Mouse (Mus musculus) embryonic facial prominence, embryonic 12.5 days (tissue): ENCODE results near the gene Cped1. TPM values are rescaled to one million over a fixed set of nuclear protein-coding genes. Genes with fewer than 3 reads are reported as not detected.

ENCODE experiments used
- ATAC-seq: fragments of 200-750 bp; cut with Nextera tagmentation; 2 replicates; pipeline ENCODE4 v1.8.0; 2017; ENCODE audit not compliant: insufficient number of reproducible peaks, insufficient read depth, low FRiP score, low TSS enrichment
- H3K27ac ChIP-seq: fragments of 300-500 bp; sonication (generic); 2 replicates; pipeline ENCODE4 v1.5.1; 2016; ENCODE audit warnings: mild to moderate bottlenecking
- H3K27me3 ChIP-seq: fragments of 300-500 bp; sonication (generic); 2 replicates; pipeline ENCODE4 v1.6.1; 2016; ENCODE audit warnings: mild to moderate bottlenecking, moderate library complexity
- H3K36me3 ChIP-seq: fragments of 300-500 bp; sonication (generic); 2 replicates; pipeline ENCODE4 v1.6.1; 2016; ENCODE audit warnings: mild to moderate bottlenecking
- H3K4me1 ChIP-seq: fragments of 300-500 bp; sonication (generic); 2 replicates; pipeline ENCODE4 v1.6.1; 2016
- H3K4me2 ChIP-seq: fragments of 300-500 bp; sonication (generic); replicated peaks from 2 replicates; pipeline ENCODE4 v1.6.1; 2016; ENCODE audit warnings: mild to moderate bottlenecking, moderate library complexity
- H3K4me3 ChIP-seq: fragments of 300-500 bp; sonication (generic); 2 replicates; pipeline ENCODE4 v1.5.1; 2016; ENCODE audit warnings: mild to moderate bottlenecking
- H3K9ac ChIP-seq: fragments of 300-500 bp; sonication (generic); 2 replicates; pipeline ENCODE4 v1.6.1; 2016; ENCODE audit warnings: mild to moderate bottlenecking, moderate library complexity
- H3K9me3 ChIP-seq: fragments of 300-500 bp; sonication (generic); 2 replicates; pipeline ENCODE4 v1.6.1; 2016; ENCODE audit warnings: mild to moderate bottlenecking, moderate library complexity
- WGBS: fragments of 180-500 bp; shearing (Covaris S2); methylation state at CpG from one replicate; pipeline ENCODE4 v1.1.7; 2016; 5-methylcytosine and 5-hydroxymethylcytosine counted together
- polyA plus RNA-seq: library from polyadenylated mRNA; unstranded; fragments of >200 nt; fragmentation: Nextera tagmentation; extraction: Ambion mirVana; gene quantifications from 2 replicates; pipeline ENCODE4 v1.2.1, GENCODE M21; 2016

Cped1 gene
- polyA plus RNA-seq, 1 experiment from 2014 or later: 35.9 TPM

- no peaks in the 10 kb centered on the region for H3K36me3 ChIP-seq
- H3K9me3 ChIP-seq: no peaks in the 10 kb centered on the region
- H3K27ac ChIP-seq: no peak overlapping the region
- ATAC-seq: no peak
- 0 out of 2 replicates have a peak, but pooled peaks cover 3% of the 10 kb centered on the region for H3K27me3 ChIP-seq
- H3K9ac ChIP-seq: no peak overlapping the region
- peaks cover 45% of the 10 kb centered on the region for H3K4me1 ChIP-seq
- WGBS: 76% methylated on average over 5 of the region's 5 CpGs
- H3K4me3 ChIP-seq: no peak overlapping the region
- H3K4me2 ChIP-seq: no peak overlapping the region
Measured at GRCm38 (mm10) chr6:22001284-22001916, 15.7 kb downstream of the Cped1 start.

- 31% methylated on average over 17 of the region's 17 CpGs for WGBS
Measured at GRCm38 (mm10) chr6:22002521-22003199, 16.9 kb downstream of the Cped1 start.

GRCm38 (mm10) chr6:22003200-22003587, 17.5 kb downstream of the Cped1 start:
- 10% methylated on average over 6 of the region's 6 CpGs for WGBS
- no peak overlapping the region for H3K9ac ChIP-seq

More at GRCm38 (mm10) chr6:22002521-22003199, 16.9 kb downstream of the Cped1 start:
- ATAC-seq: no peak
- Histone ChIP-seq H3K4me3 (no peak overlapping the region), H3K4me1 (peaks cover 41% of the 10 kb centered on the region), H3K27me3 (0 out of 2 replicates have a peak, but pooled peaks cover 3% of the 10 kb centered on the region), H3K4me2 (peak overlapping the region; percentile 19; the same call in 1 of the 2 replicates), H3K36me3 (no peaks in the 10 kb centered on the region), H3K9ac (no peak overlapping the region), H3K9me3 (no peaks in the 10 kb centered on the region), H3K27ac (peak overlapping the region; percentile 69)

GRCm38 (mm10) chr6:22003959-22004543, 18.3 kb downstream of the Cped1 start:
- H3K27ac ChIP-seq: no peak overlapping the region
- H3K4me3 ChIP-seq: no peak overlapping the region
- no peak overlapping the region for H3K9ac ChIP-seq

More at GRCm38 (mm10) chr6:22003200-22003587, 17.5 kb downstream of the Cped1 start:
- peaks cover 36% of the 10 kb centered on the region for H3K4me1 ChIP-seq
- H3K9me3 ChIP-seq: no peaks in the 10 kb centered on the region
- H3K4me3 ChIP-seq: no peak overlapping the region
- H3K4me2 ChIP-seq: 0 out of 2 replicates have a peak overlapping the region, but pooled peaks have one; percentile 19
- H3K27me3 ChIP-seq: 0 out of 2 replicates have a peak, but pooled peaks cover 3% of the 10 kb centered on the region
- H3K27ac ChIP-seq: peak overlapping the region; percentile 69
- no peak for ATAC-seq
- H3K36me3 ChIP-seq: no peaks in the 10 kb centered on the region

GRCm38 (mm10) chr6:22008346-22008745, 22.6 kb downstream of the Cped1 start:
- ATAC-seq: no peak
- 89% methylated on average over 7 of the region's 7 CpGs for WGBS
- Histone ChIP-seq H3K36me3 (no peaks in the 10 kb centered on the region), H3K9ac (no peak overlapping the region), H3K27me3 (0 out of 2 replicates have a peak, but pooled peaks cover 3% of the 10 kb centered on the region), H3K27ac (no peak overlapping the region), H3K4me2 (no peak overlapping the region), H3K9me3 (no peaks in the 10 kb centered on the region), H3K4me3 (no peak overlapping the region), H3K4me1 (peaks cover 5% of the 10 kb centered on the region; the same call in 1 of the 2 replicates)

More at GRCm38 (mm10) chr6:22003959-22004543, 18.3 kb downstream of the Cped1 start:
- H3K4me1 ChIP-seq: peaks cover 28% of the 10 kb centered on the region
- no peaks in the 10 kb centered on the region for H3K36me3 ChIP-seq
- no peak for ATAC-seq
- H3K27me3 ChIP-seq: 0 out of 2 replicates have a peak, but pooled peaks cover 3% of the 10 kb centered on the region
- no peak overlapping the region for H3K4me2 ChIP-seq
- 76% methylated on average over 10 of the region's 10 CpGs for WGBS
- H3K9me3 ChIP-seq: no peaks in the 10 kb centered on the region

- H3K36me3 ChIP-seq: no peaks in the 10 kb centered on the region
Measured at GRCm38 (mm10) chr6:22010258-22010657, 24.5 kb downstream of the Cped1 start.

GRCm38 (mm10) chr6:22010761-22011281, 25.1 kb downstream of the Cped1 start:
- no peak overlapping the region for H3K27ac ChIP-seq
- no peaks in the 10 kb centered on the region for H3K36me3 ChIP-seq
- no peak for ATAC-seq
- no peak overlapping the region for H3K4me2 ChIP-seq
- H3K4me3 ChIP-seq: no peak overlapping the region
- H3K27me3 ChIP-seq: no peaks in the 10 kb centered on the region
- 91% methylated on average over 11 of the region's 11 CpGs for WGBS
- H3K9me3 ChIP-seq: no peaks in the 10 kb centered on the region
- H3K4me1 ChIP-seq: no peaks in the 10 kb centered on the region
- H3K9ac ChIP-seq: no peak overlapping the region

More at GRCm38 (mm10) chr6:22010258-22010657, 24.5 kb downstream of the Cped1 start:
- no peaks in the 10 kb centered on the region for H3K9me3 ChIP-seq
- no peak overlapping the region for H3K4me3 ChIP-seq
- 77% methylated on average over 12 of the region's 12 CpGs for WGBS
- no peak for ATAC-seq
- no peaks in the 10 kb centered on the region for H3K4me1 ChIP-seq
- no peak overlapping the region for H3K9ac ChIP-seq
- H3K4me2 ChIP-seq: no peak overlapping the region
- H3K27me3 ChIP-seq: no peaks in the 10 kb centered on the region
- no peak overlapping the region for H3K27ac ChIP-seq

GRCm38 (mm10) chr6:22011546-22011945, 25.8 kb downstream of the Cped1 start:
- no peaks in the 10 kb centered on the region for H3K36me3 ChIP-seq
- 68% methylated on average over 2 of the region's 2 CpGs for WGBS
- H3K27ac ChIP-seq: no peak overlapping the region
- no peaks in the 10 kb centered on the region for H3K9me3 ChIP-seq
- H3K27me3 ChIP-seq: no peaks in the 10 kb centered on the region
- H3K4me1 ChIP-seq: 0 out of 2 replicates have a peak, but pooled peaks cover 3% of the 10 kb centered on the region
- H3K4me3 ChIP-seq: no peak overlapping the region
- H3K4me2 ChIP-seq: no peak overlapping the region
- H3K9ac ChIP-seq: no peak overlapping the region
- ATAC-seq: no peak

- no peaks in the 10 kb centered on the region for H3K9me3 ChIP-seq
- H3K4me1 ChIP-seq: 0 out of 2 replicates have a peak, but pooled peaks cover 3% of the 10 kb centered on the region
- H3K4me2 ChIP-seq: no peak overlapping the region
- 83% methylated on average over 5 of the region's 5 CpGs for WGBS
- ATAC-seq: no peak
- H3K36me3 ChIP-seq: no peaks in the 10 kb centered on the region
- no peak overlapping the region for H3K9ac ChIP-seq
- H3K4me3 ChIP-seq: no peak overlapping the region
- H3K27me3 ChIP-seq: no peaks in the 10 kb centered on the region
- no peak overlapping the region for H3K27ac ChIP-seq
Measured at GRCm38 (mm10) chr6:22012099-22012498, 26.4 kb downstream of the Cped1 start.

GRCm38 (mm10) chr6:22012501-22012900, 26.8 kb downstream of the Cped1 start:
- no peak overlapping the region for H3K4me3 ChIP-seq
- H3K9me3 ChIP-seq: no peaks in the 10 kb centered on the region
- H3K27me3 ChIP-seq: no peaks in the 10 kb centered on the region
- no peak overlapping the region for H3K27ac ChIP-seq
- H3K4me2 ChIP-seq: no peak overlapping the region
- no peaks in the 10 kb centered on the region for H3K36me3 ChIP-seq
- H3K9ac ChIP-seq: no peak overlapping the region
- ATAC-seq: no peak
- WGBS: 74% methylated on average over 5 of the region's 5 CpGs
- H3K4me1 ChIP-seq: peaks cover 4% of the 10 kb centered on the region; the same call in 1 of the 2 replicates

- no peak overlapping the region for H3K9ac ChIP-seq
- H3K4me3 ChIP-seq: no peak overlapping the region
- 93% methylated on average over 3 of the region's 3 CpGs for WGBS
- peaks cover 6% of the 10 kb centered on the region; the same call in 1 of the 2 replicates for H3K4me1 ChIP-seq
- no peak overlapping the region for H3K27ac ChIP-seq
- no peaks in the 10 kb centered on the region for H3K27me3 ChIP-seq
- no peaks in the 10 kb centered on the region for H3K9me3 ChIP-seq
- no peak for ATAC-seq
- no peaks in the 10 kb centered on the region for H3K36me3 ChIP-seq
- no peak overlapping the region for H3K4me2 ChIP-seq
Measured at GRCm38 (mm10) chr6:22013394-22013793, 27.7 kb downstream of the Cped1 start.
